Mouse (Mus musculus): ENCODE results near the gene Naa25.

Gene Naa25

GRCm38 (mm10) chr5:121452026-121452869 lies 54.5 kb downstream of the Naa25 start, which contains the start of gene Erp29:
Erp29 (minus strand) TSS chr5:121452506.
- in situ Hi-C loops (cut with MboI): no loop called here

GRCm38 (mm10) chr5:121452906-121453305 lies 55.2 kb downstream of the Naa25 start:
- in situ Hi-C loops (cut with MboI): no loop called here

DNA sequence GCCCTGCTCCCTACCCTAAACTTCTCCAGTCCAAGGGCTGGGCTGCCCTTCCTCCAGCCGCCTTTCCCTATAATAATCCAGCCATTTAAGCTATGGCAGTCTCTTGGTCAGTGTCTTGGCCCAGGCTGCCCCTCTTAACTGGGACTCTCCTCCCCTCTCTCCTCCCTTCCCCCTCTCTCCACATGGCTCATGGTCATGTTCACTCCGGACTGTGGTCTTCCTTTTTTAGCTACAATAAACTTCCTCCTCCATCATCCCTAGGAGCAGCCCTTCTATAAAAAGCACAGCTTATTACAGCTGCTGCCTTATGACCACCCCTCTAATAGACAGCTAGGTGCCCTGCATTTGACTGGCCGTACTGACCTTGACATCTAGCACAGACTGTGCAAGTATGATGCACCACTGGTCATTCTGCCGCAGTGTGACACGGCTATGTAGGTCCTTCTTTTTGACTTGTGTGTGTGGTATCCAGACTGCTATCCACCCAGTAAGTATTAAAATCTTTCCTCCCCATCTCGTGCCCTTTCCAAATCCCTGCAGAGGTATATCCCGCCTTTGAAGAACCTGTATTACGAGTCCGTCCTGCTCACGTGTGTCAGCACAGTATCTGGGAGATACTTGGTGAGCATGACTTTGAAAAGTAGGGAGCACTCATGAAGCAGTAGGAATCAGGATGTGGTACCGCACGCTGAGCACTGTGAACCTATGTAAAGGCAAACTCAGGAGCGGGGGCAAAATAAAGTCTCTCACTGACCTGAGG lies 56.2 kb downstream of the Naa25 start:
- in situ Hi-C loops (cut with MboI): no loop called here

DNA sequence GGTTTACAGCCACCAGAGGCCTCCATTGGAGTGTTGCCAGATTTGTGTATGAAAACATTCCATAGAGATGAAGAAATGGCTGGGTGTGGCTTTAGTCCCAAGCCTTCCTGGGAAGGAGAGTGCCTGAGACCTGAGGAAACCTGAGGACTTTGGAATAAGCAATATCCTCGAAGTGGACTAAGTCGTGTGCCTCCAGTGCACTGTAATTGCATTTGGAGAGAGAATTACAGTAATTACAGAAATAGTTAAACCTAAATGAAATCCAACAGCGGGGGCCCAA lies 56.7 kb downstream of the Naa25 start:
- in situ Hi-C loops (cut with MboI): no loop called here

DNA sequence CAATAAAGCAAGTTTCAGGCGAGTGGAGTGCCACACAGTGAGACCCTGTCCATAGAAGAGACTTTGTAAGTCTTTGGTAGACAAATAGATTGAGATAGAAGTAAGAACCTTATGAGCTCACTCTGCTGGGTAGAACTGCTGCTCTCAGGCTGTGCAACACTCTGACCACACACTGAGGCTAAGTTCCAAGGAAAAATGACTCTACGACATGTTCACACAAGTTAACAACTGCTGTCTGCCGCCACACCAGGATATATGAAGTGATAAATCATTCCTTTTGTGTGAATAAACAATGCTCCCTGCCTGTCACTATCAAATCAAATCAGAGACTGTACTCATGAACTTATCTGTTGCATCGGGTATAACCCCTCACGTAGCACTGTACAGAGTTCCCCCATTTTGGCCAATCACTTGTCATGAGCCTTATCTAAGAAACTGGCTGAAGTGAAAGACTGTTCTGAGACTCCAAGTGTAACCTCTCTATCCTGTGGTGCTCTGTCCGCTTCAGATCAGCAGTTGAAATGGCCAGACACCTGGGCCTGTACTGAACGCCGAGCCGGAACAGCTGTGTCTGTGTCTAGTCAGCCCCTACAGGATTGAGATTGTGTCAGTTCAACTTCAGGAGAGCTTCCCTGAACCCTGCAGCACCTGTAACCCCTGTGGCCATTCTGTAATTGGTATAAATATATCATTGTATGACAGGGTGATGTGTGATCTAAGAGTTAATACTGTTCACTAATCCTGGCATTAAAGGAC lies 58.0 kb downstream of the Naa25 start:
- in situ Hi-C loops (cut with MboI): no loop called here

- in situ Hi-C loops (cut with MboI): no loop called here
Observed at GRCm38 (mm10) chr5:121461339-121462170, 63.8 kb downstream of the Naa25 start.

DNA sequence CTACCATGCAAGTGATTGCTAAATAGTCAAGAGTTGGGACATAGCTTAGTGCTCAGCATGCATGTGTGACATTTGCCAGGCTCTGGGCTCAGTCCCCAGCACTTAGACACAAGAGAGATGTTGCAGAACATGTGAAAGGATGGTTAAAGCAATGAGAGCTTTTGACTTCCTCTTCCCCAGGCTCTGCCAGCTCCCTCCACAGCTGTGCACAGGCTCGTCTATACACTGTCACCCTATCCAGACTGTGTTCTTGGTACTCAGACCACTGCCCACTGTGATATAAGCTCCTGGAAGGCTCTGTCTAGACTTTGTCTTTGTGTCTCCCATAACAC lies 64.4 kb downstream of the Naa25 start:
- in situ Hi-C loops (cut with MboI): no loop called here

- in situ Hi-C loops (cut with MboI): no loop called here
Observed at GRCm38 (mm10) chr5:121462967-121463366, 65.2 kb downstream of the Naa25 start.

GRCm38 (mm10) chr5:121463601-121464250 lies 66.0 kb downstream of the Naa25 start:
- in situ Hi-C loops (cut with MboI): no loop called here

GRCm38 (mm10) chr5:121469566-121469965 lies 71.8 kb downstream of the Naa25 start:
- in situ Hi-C loops (cut with MboI): no loop called here

DNA sequence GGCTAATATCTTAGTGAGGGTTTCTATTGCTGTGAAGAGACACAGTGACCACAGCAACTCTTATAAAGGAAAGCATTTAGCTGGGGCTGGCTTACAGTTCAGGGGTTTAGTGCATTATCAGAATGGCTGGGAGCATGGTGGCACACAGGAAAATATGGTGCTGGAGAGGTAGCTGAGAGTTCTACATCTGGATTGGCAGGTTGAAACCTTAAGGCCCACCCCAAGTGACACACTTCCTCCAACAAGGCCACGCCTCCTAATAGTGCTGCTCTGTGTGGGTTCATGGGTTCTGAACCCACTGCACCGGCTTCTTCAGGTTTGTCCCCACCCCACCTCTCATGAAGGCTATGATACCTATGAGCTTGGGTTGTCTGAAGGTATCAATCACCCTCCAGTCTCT lies 74.7 kb downstream of the Naa25 start:
- in situ Hi-C loops (cut with MboI): no loop called here

DNA sequence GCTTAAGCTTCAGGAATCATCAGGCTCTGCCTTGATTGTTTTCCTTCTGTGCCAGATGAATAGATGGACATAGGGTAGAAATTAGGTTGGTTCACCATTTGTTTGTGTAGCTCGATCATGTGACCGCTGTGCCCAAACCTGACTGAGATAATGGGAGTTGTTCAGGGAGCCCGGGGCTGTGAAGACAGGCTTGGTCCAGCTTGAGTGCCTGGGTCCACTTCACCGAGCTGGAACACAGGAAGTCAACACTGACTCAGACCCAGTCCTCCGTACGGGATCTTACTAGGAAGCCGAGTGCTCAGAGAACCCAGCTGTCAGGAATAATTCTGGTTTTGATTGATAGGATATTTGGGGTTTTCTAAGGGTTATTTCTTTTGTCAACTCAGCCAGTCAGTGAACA lies 76.9 kb downstream of the Naa25 start:
- in situ Hi-C loops (cut with MboI): loop anchor here (5.0 kb wide), 1 partner anchor 32 kb away; no protein-coding TSS in a partner anchor

DNA sequence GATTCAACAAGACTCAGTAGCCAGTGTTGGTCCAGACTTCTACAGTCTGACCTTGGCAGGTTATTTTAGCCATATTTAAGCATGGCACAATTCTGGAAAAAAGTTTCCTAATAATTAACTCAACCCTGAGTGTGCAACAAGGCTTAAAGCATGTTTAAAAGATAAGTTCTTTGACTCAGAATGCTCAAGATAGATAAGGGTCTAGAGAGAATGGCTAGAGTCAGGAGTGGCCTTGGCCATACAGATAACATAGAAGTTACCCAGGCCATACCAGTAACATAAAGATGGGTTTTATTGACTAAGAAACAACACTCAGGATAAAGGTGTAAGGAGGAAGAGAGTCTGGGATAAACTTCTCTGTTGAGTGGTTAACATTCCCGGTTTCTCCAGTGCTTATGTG lies 78.3 kb downstream of the Naa25 start:
- in situ Hi-C loops (cut with MboI): loop anchor here (5.0 kb wide), 1 partner anchor 34 kb away; no protein-coding TSS in a partner anchor

- in situ Hi-C loops (cut with MboI): loop anchor here (5.0 kb wide), 1 partner anchor 35 kb away; no protein-coding TSS in a partner anchor
Observed at GRCm38 (mm10) chr5:121477680-121478079, 79.9 kb downstream of the Naa25 start.

GRCm38 (mm10) chr5:121484801-121485200 lies 87.1 kb downstream of the Naa25 start:
- in situ Hi-C loops (cut with MboI): no loop called here

- in situ Hi-C loops (cut with MboI): no loop called here
Observed at GRCm38 (mm10) chr5:121493305-121493704, 95.6 kb downstream of the Naa25 start.

Measured in mature B cell (primary cell).